Mouse (Mus musculus): ENCODE measurements around the gene Plac9b.
"Not testable (repeated sequence)": the region's sequence is repeated elsewhere in the genome, so short reads cannot be mapped to it uniquely, and the experiment has no call there.

- TF ChIP-seq CTCF, EP300 (IDR thresholded peaks at IDR 0.05; ENCODE audit: low read depth): not testable (repeated sequence)
Measured at GRCm38 (mm10) chr14:26186638-26187037, 4.4 kb upstream of the Plac9b start.
